In the genomic region with DNA sequence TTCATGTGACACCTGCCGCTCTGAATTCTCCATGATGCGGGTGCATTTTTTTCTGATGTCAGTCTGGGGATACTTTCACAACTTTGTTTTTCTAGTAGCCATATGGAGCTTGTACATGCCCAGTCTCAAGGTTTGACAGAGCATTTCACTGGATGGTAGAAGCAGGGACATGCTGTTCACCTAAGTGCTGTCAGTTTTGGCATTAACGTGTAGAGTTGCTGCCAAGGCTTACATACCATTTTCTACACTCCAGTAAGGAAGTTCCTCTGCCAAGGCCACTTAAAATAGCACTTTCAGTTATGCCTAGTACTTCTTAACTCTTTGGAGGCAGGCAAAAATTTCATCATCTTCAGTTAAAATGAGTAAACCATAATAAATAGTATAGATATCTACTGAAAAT, we compare ENCODE assay signal across 10 mouse cellular contexts.
DNase-seq lines count a peak whose midpoint lies in the region; TF ChIP-seq lines count a peak whose summit lies in the region.
"Had no signal": no experiment of that assay in that cellular context is flagged by ENCODE, and none has a peak within 500 bp of the region (broad histone marks: within the 10 kb centered on the region; RNA-seq: fewer than 3 reads in every experiment).

No protein-coding gene starts in this region.

- H3K27me3 ChIP-seq in heart, adult 2 months (ENCODE audit: control insufficient read depth, insufficient read depth, low read length): no peaks in the 10 kb centered on the region
- H3K27me3 ChIP-seq in heart, embryonic 10.5 days (ENCODE audit: insufficient read depth, poor library complexity, severe bottlenecking): no peaks in the 10 kb centered on the region
- H3K27me3 ChIP-seq: hindbrain, embryonic 15.5 days had no signal

- intact Hi-C loops in heart, adult 2 months (cut with DNase I): no loop called here
- intact Hi-C loops in left cerebral cortex, postnatal 36 days (cut with DNase I): no loop called here

- 0 out of 2 replicates have a peak, but pooled peaks have one; percentile 16 for TF ChIP-seq EP300 in heart, adult 2 months (IDR thresholded peaks at IDR 0.05; ENCODE audit: insufficient read depth, low read depth, low read length)

- DNase-seq in heart, adult 2 months: peak; percentile 17 to 54
- DNase-seq in heart, embryonic 10.5 days (ENCODE audit: low spot score): no peak
- peak; percentile 75 to 81 for DNase-seq in cerebellum, adult 18-20 months
- peak; percentile 52 to 60 for DNase-seq in frontal cortex, adult 2 months (ENCODE audit: extremely low spot score in 1 of 2, low spot score in 1 of 2)
- DNase-seq in left cerebral cortex, postnatal 36 days (ENCODE audit: low spot score in 2 of 2): peak; percentile 27 to 38
- no peak for DNase-seq in kidney, adult 11 months
- no peak for DNase-seq in B cell, adult 2 months
- no peak for DNase-seq in retina, embryonic 14.5 days (ENCODE audit: low spot score)

- H3K4me1 ChIP-seq in heart, adult 2 months (ENCODE audit: control insufficient read depth, insufficient read depth, low read length): no peaks in the 10 kb centered on the region
- H3K4me1 ChIP-seq in heart, embryonic 10.5 days: no peaks in the 10 kb centered on the region
- H3K4me1 ChIP-seq: hindbrain, embryonic 15.5 days had no signal

- H3K4me3 ChIP-seq in heart, adult 2 months: no peak overlapping the region
- H3K4me3 ChIP-seq in heart, embryonic 10.5 days: no peak overlapping the region
- H3K4me3 ChIP-seq: hindbrain, embryonic 15.5 days had no signal

- TF ChIP-seq POLR2A in heart, adult 2 months (IDR thresholded peaks at IDR 0.05; ENCODE audit: insufficient read depth, low read depth, low read length): no peak

- no peaks in the 10 kb centered on the region for H3K9me3 ChIP-seq in heart, embryonic 10.5 days
- H3K9me3 ChIP-seq: hindbrain, embryonic 15.5 days had no signal

- H3K9ac ChIP-seq in heart, adult 2 months (ENCODE audit: low read depth, low read length): no peak overlapping the region
- H3K9ac ChIP-seq: hindbrain, embryonic 15.5 days had no signal

- TF ChIP-seq CTCF in heart, adult 2 months (IDR thresholded peaks at IDR 0.05): no peak

- WGBS in heart, adult 2 months: 55% methylated on average over 3 of the region's 3 CpGs
- WGBS in heart, embryonic 10.5 days: 83% methylated on average over 3 of the region's 3 CpGs

- H3K36me3 ChIP-seq in heart, adult 2 months (ENCODE audit: control insufficient read depth, insufficient read depth, low read length): no peaks in the 10 kb centered on the region
- H3K36me3 ChIP-seq in heart, embryonic 10.5 days: no peaks in the 10 kb centered on the region
- H3K36me3 ChIP-seq: G1E; hindbrain, embryonic 15.5 days had no signal

- H3K79me2 ChIP-seq in heart, adult 2 months (replicated peaks; ENCODE audit: control insufficient read depth, insufficient read depth, low read length): no peaks in the 10 kb centered on the region

- peak overlapping the region; percentile 11; the same call in 1 of the 2 replicates for H3K27ac ChIP-seq in heart, adult 2 months
- no peak overlapping the region for H3K27ac ChIP-seq in heart, embryonic 10.5 days
- H3K27ac ChIP-seq: hindbrain, embryonic 15.5 days had no signal

Comparison
In these comparisons a context has a peak if more than half of its experiments do, and no peak if none do; other contexts are left out.
1. DNase-seq: peak in heart, adult 2 months (2 of 2), cerebellum, adult 18-20 months (2 of 2), frontal cortex, adult 2 months (2 of 2) and left cerebral cortex, postnatal 36 days (2 of 2); none in heart, embryonic 10.5 days (single experiment), kidney, adult 11 months (single experiment), B cell, adult 2 months (0 of 2) and retina, embryonic 14.5 days (single experiment).